Mouse (Mus musculus) left cerebral cortex, adult 9 months (tissue): ENCODE results near the gene Ssc4d.
A peak's percentile ranks its signal among the peaks of the same experiment; 100 is the strongest.

Source experiments
- DNase-seq, 2 experiments: peaks; one replicate each; pipeline ENCODE4 v3.0.0; 2022; ENCODE audit warnings: low spot score in 2 of 2

The Ssc4d gene

GRCm38 (mm10) chr5:135975893-135976668, 1.8 kb upstream of the Ssc4d start:
- DNase-seq: no peak

DNA sequence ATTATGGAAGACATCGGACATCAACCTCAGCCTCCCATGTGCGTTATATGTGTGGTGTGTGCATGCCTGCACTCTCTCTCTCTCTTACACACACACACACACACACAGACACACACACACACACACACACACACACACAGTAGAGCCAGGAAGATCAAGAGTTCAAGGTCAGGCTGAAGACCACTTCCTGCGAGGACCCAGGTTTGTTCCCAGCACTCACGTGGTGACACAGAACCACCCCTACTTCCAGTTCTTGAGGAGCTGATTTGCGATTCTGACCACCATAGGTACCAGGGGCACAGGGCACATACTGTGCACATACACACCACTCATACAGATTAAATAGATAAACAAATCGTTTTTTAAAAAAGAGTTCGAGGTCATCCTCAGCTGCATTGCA, 2.5 kb downstream of the Ssc4d start:
- DNase-seq: no peak

DNA sequence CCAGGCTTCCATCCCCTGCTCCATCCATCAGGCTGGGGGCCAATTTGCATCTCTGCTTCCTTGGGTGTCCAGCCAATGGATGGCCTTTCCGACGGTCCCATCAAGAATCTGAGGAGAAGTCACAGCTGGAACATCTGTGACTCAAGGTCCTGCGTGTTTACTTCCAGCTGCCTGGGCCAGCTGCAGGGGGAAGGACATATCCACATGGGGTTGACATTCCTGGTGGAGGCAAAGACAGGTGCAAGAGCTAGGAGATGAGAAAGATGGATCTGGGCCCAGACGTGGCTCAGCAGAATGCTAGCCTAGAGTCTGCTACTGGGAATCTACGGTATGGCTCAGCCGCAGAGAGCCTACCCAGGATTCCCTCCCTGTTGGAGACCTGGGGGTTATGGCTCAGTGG, 4.1 kb downstream of the Ssc4d start:
- no peak for DNase-seq

DNA sequence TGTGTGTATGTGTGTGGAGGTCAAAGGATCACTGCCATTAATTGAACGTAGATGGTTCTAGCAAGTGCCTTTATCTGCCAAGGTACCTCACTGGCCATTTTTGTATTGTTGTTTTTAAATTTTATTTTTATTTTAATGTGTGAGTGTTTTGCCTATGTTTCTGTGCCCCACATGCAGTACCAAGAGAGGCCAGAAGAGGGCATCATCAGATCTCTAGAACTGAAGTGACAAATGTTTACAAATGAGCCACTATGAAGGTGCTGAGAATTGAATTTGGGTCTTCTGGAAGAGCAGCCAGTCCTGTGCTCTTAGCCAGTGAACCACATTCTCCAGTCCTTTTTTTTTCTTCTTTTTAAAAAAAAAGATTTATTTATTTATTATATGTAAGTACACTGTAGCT, 5.5 kb downstream of the Ssc4d start:
- DNase-seq: no peak

DNA sequence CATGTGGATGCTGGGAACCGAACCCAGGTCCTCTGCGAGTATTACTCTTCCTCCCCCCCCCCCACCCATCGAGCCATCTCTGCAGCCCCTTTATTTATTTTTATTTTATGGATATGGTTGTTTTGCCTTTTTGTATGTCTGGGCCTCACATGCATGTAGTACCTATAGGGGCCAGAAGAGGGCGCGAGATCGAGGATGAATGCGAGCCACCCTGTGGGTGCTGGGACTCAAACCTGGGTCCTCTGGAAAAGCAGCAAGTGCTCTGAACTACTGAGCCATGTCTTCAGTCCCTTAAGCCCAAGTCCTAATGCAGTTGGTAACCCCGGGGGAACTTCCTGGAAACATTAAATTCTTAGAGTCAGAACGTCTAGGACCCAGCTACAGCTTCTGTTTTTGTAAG, 7.5 kb downstream of the Ssc4d start:
- no peak for DNase-seq

- no peak for DNase-seq
Measured at GRCm38 (mm10) chr5:135965501-135965930, 8.8 kb downstream of the Ssc4d start.

DNA sequence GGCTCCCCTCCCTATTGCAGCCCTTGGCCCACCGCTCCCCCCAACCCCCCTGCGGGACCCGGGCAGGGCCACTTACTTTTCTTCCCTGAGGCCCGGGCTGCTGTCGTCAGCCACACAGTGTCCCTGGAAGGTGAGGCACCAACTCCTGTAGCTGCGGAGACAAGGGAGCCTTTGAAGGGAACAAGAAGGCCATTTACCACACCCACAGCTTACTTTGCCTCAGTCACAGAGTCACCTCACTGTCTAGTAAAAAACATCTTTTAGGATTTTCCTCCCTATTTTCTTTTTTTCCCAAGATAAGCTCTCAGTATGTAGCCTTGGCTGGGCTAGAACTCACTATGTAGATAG, 11.1 kb downstream of the Ssc4d start:
- DNase-seq: no peak

GRCm38 (mm10) chr5:135962492-135963279, 11.6 kb downstream of the Ssc4d start:
- peak; percentile 98 for DNase-seq

DNA sequence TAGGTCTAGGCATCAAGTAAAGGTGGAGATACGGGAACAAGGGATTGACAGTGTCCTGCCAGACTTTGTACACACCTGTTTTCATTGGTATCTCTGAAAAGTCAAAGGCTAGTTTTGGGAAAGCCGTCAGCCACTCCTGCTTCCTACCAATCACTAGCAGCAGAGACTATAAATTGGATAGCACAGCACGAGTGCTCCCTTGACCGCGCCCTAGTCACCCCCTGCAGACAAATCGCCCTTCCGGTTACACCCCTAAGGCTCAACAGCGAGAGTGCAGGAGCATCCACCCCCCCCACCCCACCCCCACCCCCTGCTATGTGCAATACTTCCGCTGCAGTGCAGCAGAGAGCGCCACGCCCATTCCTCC, 12.2 kb downstream of the Ssc4d start:
- DNase-seq: no peak

- no peak for DNase-seq
Measured at GRCm38 (mm10) chr5:135960909-135961635, 13.3 kb downstream of the Ssc4d start.

DNA sequence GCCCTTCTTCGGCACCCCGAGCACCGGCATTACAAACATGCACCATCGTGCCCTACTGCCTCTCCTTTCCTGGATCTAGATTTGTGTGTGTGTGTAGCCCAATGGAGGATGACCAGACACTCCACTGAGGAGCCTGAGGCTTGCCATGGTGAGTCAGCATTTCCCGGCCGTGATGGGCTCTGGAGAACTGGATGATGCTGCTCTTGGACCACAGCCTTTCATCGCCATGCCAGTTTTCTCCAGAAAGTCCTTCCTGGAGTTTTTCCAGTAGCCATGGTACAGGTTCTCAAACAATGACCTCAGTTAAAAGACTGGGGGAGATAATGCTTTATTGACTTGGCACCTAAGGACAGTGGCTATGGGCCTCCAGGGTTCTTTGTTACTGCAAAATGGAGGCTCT, 14.4 kb downstream of the Ssc4d start:
- no peak for DNase-seq

GRCm38 (mm10) chr5:135958367-135958766, 16.0 kb downstream of the Ssc4d start:
- no peak for DNase-seq

GRCm38 (mm10) chr5:135957207-135957974, 16.9 kb downstream of the Ssc4d start:
- peak; percentile 96 for DNase-seq

DNA sequence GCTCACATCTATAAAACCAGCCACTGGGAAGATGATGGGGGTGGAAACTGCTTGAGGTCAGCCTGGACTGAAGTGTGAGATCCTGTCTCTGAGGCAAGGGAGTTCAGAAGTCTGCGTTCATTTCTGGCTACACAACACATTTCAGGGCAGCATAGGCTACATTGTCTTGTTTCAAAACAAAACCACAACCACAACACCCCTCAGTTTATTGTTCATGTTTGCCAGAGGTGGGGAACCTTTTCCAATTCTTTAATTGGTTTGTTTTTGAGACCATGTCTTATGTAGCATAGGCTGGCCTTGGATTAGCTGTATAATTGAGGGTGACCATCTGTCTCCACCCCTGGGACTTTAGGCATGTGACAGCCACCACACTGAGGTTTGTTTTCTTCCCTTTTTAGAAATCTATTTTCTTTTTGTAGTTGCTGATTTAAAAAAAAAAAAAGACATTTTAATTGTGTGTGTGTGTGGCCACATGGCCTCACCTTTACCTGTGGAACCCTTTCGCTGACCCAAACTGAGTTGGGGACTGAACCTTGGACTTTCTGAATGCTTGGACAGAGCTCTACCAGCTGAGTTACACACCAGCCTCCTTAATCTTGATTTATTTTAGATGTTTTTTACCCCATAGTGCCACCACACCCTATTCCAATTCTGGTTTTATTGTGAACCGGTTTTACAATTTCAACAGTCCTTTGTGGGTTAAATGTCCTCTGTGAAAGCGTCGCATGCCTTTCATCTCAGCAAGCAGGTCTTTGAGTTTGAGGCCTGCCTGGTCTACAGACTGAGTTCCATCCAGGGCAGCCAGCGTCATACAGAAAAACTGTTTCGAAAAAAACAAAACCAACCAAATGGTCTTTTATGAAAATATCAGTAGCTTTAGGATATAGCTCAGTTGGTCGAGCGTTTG, 17.8 kb downstream of the Ssc4d start:
- no peak for DNase-seq

GRCm38 (mm10) chr5:135952830-135953229, 21.5 kb downstream of the Ssc4d start:
- no peak for DNase-seq

GRCm38 (mm10) chr5:135951660-135952059, 22.7 kb downstream of the Ssc4d start:
- no peak for DNase-seq

GRCm38 (mm10) chr5:135950710-135951412, 23.5 kb downstream of the Ssc4d start:
- no peak for DNase-seq

- no peak for DNase-seq
Measured at GRCm38 (mm10) chr5:135946621-135947020, 27.7 kb downstream of the Ssc4d start.

DNA sequence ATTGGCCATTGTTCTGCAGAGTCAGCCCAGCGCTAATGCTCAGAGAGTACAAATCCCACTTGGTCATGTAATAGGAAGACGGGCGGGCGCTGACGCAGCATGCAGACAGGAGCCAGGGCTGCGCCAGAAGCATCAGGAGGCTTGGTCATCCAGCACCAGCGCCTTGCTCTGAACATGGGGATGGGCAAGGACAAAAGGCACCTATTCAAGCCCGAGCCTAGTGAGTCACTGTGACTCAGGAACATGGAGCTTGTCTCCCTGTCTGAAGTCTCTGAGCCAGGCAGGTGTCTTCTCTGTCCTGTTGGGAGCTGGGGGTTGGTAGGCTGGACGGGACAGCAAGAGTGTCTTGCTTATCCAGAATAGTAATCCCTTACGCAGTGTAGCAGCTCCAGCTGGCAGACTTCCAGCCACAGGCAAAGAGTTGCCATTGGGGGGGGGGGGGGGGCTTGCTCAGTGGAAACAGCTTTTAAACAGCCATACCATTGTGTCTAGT, 28.4 kb downstream of the Ssc4d start:
- DNase-seq: no peak

DNA sequence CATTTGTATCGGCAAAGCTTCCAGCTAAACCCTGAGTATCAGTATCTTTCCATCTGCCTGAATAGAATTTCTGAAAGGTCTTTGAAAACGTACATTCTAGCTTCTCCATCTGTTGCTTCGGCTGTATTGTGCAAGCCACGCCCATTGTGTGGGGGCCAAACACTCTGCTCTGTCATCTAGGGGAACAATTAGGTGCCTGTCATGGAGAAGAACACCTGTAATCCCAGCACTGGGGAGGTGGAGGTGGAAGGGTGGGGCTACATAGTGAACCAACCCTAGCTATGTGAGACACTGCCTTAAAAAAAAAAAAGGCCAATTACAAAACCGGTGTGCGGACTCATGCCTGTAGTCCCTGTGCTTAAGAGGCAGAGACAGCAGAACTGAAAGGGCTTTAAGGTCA, 31.6 kb downstream of the Ssc4d start:
- DNase-seq: no peak
